Mouse (Mus musculus) neural tube, embryonic 14.5 days (tissue): ENCODE data around the gene Atp1a1. TPM values are rescaled to one million over a fixed set of nuclear protein-coding genes. Genes with fewer than 3 reads are reported as not detected.

Experiments used
- ATAC-seq: fragments of 200-750 bp; cut with Nextera tagmentation; 2 replicates; pipeline ENCODE4 v1.8.0; 2017; ENCODE audit warnings: low read depth, mild to moderate bottlenecking, moderate TSS enrichment, moderate library complexity
- H3K27ac ChIP-seq: fragments of 300-500 bp; sonication (generic); 2 replicates; pipeline ENCODE4 v1.5.1; 2014; ENCODE audit warnings: low read depth, mild to moderate bottlenecking, control low read depth, low read length, moderate library complexity, mixed read lengths
- H3K27me3 ChIP-seq: fragments of 300-500 bp; sonication (generic); 2 replicates; pipeline ENCODE4 v1.6.1; 2014; ENCODE audit warnings: low read length; ENCODE audit not compliant: control insufficient read depth, insufficient read depth
- H3K36me3 ChIP-seq: fragments of 300-500 bp; sonication (generic); 2 replicates; pipeline ENCODE4 v1.6.1; 2014; ENCODE audit warnings: low read length, mixed read lengths; ENCODE audit not compliant: control insufficient read depth, insufficient read depth
- H3K4me1 ChIP-seq: fragments of 300-500 bp; sonication (generic); 2 replicates; pipeline ENCODE4 v1.6.1; 2014; ENCODE audit warnings: low read length; ENCODE audit not compliant: control insufficient read depth, insufficient read depth
- H3K4me2 ChIP-seq: fragments of 300-500 bp; sonication (generic); 2 replicates; pipeline ENCODE4 v1.6.1; 2014; ENCODE audit warnings: mild to moderate bottlenecking, low read depth, low read length, control low read depth
- H3K4me3 ChIP-seq: fragments of 300-500 bp; sonication (generic); 2 replicates; pipeline ENCODE4 v1.5.1; 2014; ENCODE audit warnings: low read depth, low read length, control low read depth, mixed read lengths
- H3K9ac ChIP-seq: fragments of 300-500 bp; sonication (generic); replicated peaks from 2 replicates; pipeline ENCODE4 v1.6.1; 2014; ENCODE audit warnings: low read depth, mild to moderate bottlenecking, control low read depth, low read length, mixed read lengths
- H3K9me3 ChIP-seq: fragments of 300-500 bp; sonication (generic); 2 replicates; pipeline ENCODE4 v1.6.1; 2016; ENCODE audit warnings: low read length; ENCODE audit not compliant: control insufficient read depth
- WGBS: fragments of 180-500 bp; shearing (Covaris S2); extraction: QIAGEN DNeasy Blood & Tissue Kit; methylation state at CpG from one replicate; pipeline ENCODE4 v1.1.7; 2014; 5-methylcytosine and 5-hydroxymethylcytosine counted together
- polyA plus RNA-seq: library from polyadenylated mRNA; unstranded; fragments of >200 nt; fragmentation: Nextera tagmentation; extraction: Ambion mirVana; gene quantifications from 2 replicates; pipeline ENCODE4 v1.2.1, GENCODE M21; 2014

The Atp1a1 gene
- polyA plus RNA-seq, 1 experiment from 2014 or later = 105 TPM

GRCm38 (mm10) chr3:101598231-101598905 is 6.1 kb downstream of the Atp1a1 start:
- Histone ChIP-seq H3K27ac (no peak overlapping the region), H3K4me2 (no peak overlapping the region), H3K27me3 (no peaks in the 10 kb centered on the region), H3K4me1 (peaks cover 61% of the 10 kb centered on the region), H3K36me3 (peaks cover 6% of the 10 kb centered on the region), H3K9me3 (no peaks in the 10 kb centered on the region), H3K9ac (no peak overlapping the region), H3K4me3 (no peak overlapping the region)
- WGBS = 74% methylated on average over 4 of the region's 4 CpGs
- no peak for ATAC-seq

- no peak for ATAC-seq
- H3K4me2 ChIP-seq = no peak overlapping the region
- 37% methylated on average over 10 of the region's 10 CpGs for WGBS
- no peaks in the 10 kb centered on the region for H3K27me3 ChIP-seq
- no peak overlapping the region for H3K4me3 ChIP-seq
- peaks cover 53% of the 10 kb centered on the region for H3K4me1 ChIP-seq
- peaks cover 7% of the 10 kb centered on the region for H3K36me3 ChIP-seq
- H3K9me3 ChIP-seq = no peaks in the 10 kb centered on the region
- H3K9ac ChIP-seq = no peak overlapping the region
- no peak overlapping the region for H3K27ac ChIP-seq
Observed at GRCm38 (mm10) chr3:101597317-101598096, 7.0 kb downstream of the Atp1a1 start.

- ATAC-seq = no peak
- Histone ChIP-seq H3K4me1 (peaks cover 47% of the 10 kb centered on the region), H3K9me3 (no peaks in the 10 kb centered on the region), H3K27ac (no peak overlapping the region), H3K4me3 (no peak overlapping the region), H3K36me3 (peaks cover 14% of the 10 kb centered on the region), H3K27me3 (no peaks in the 10 kb centered on the region), H3K9ac (no peak overlapping the region), H3K4me2 (no peak overlapping the region)
- 48% methylated on average over 8 of the region's 8 CpGs for WGBS
Observed at GRCm38 (mm10) chr3:101596686-101597085, 7.8 kb downstream of the Atp1a1 start.

GRCm38 (mm10) chr3:101595866-101596630 is 8.4 kb downstream of the Atp1a1 start:
- Histone ChIP-seq H3K9me3 (no peaks in the 10 kb centered on the region), H3K4me2 (no peak overlapping the region), H3K36me3 (peaks cover 21% of the 10 kb centered on the region), H3K4me1 (peaks cover 45% of the 10 kb centered on the region), H3K9ac (no peak overlapping the region), H3K27me3 (no peaks in the 10 kb centered on the region), H3K27ac (no peak overlapping the region), H3K4me3 (no peak overlapping the region)
- no peak for ATAC-seq
- WGBS = 72% methylated on average over 14 of the region's 14 CpGs

- Histone ChIP-seq H3K27ac (0 out of 2 replicates have a peak overlapping the region, but pooled peaks have one; percentile 0), H3K4me2 (no peak overlapping the region), H3K4me3 (no peak overlapping the region), H3K4me1 (peaks cover 36% of the 10 kb centered on the region), H3K27me3 (no peaks in the 10 kb centered on the region), H3K36me3 (peaks cover 32% of the 10 kb centered on the region), H3K9ac (no peak overlapping the region), H3K9me3 (no peaks in the 10 kb centered on the region)
- 69% methylated on average over 5 of the region's 5 CpGs for WGBS
- 0 out of 2 replicates have a peak, but pooled peaks have one; percentile 25 for ATAC-seq
Observed at GRCm38 (mm10) chr3:101594982-101595381, 9.5 kb downstream of the Atp1a1 start.

GRCm38 (mm10) chr3:101593266-101593651 is 11.2 kb downstream of the Atp1a1 start:
- H3K4me3 ChIP-seq = no peak overlapping the region
- peaks cover 45% of the 10 kb centered on the region for H3K36me3 ChIP-seq
- no peak overlapping the region for H3K9ac ChIP-seq
- no peak overlapping the region for H3K4me2 ChIP-seq
- no peaks in the 10 kb centered on the region for H3K27me3 ChIP-seq
- H3K4me1 ChIP-seq = peaks cover 19% of the 10 kb centered on the region
- peak; percentile 28; the same call in 1 of the 2 replicates for ATAC-seq
- no peaks in the 10 kb centered on the region for H3K9me3 ChIP-seq
- H3K27ac ChIP-seq = peak overlapping the region; percentile 52; the same call in 1 of the 2 replicates
- 55% methylated on average over 7 of the region's 7 CpGs for WGBS

GRCm38 (mm10) chr3:101592281-101593265 is 11.9 kb downstream of the Atp1a1 start:
- no peak overlapping the region for H3K4me3 ChIP-seq
- no peaks in the 10 kb centered on the region for H3K9me3 ChIP-seq
- no peak overlapping the region for H3K9ac ChIP-seq
- ATAC-seq = peak; percentile 63; the same call in 1 of the 2 replicates
- H3K4me1 ChIP-seq = peaks cover 16% of the 10 kb centered on the region
- peaks cover 48% of the 10 kb centered on the region for H3K36me3 ChIP-seq
- H3K4me2 ChIP-seq = no peak overlapping the region
- H3K27me3 ChIP-seq = no peaks in the 10 kb centered on the region
- H3K27ac ChIP-seq = peak overlapping the region; percentile 52; the same call in 1 of the 2 replicates
- WGBS = 77% methylated on average over 21 of the region's 21 CpGs

- Histone ChIP-seq H3K27me3 (no peaks in the 10 kb centered on the region), H3K9me3 (no peaks in the 10 kb centered on the region), H3K4me3 (no peak overlapping the region), H3K36me3 (peaks cover 63% of the 10 kb centered on the region), H3K4me2 (no peak overlapping the region), H3K27ac (no peak overlapping the region), H3K4me1 (no peaks in the 10 kb centered on the region), H3K9ac (no peak overlapping the region)
- WGBS = 97% methylated on average over 16 of the region's 16 CpGs
- no peak for ATAC-seq
Observed at GRCm38 (mm10) chr3:101590380-101590779, 14.1 kb downstream of the Atp1a1 start.
